8 mouse cellular contexts compared by ENCODE assay signal in the genomic region with DNA sequence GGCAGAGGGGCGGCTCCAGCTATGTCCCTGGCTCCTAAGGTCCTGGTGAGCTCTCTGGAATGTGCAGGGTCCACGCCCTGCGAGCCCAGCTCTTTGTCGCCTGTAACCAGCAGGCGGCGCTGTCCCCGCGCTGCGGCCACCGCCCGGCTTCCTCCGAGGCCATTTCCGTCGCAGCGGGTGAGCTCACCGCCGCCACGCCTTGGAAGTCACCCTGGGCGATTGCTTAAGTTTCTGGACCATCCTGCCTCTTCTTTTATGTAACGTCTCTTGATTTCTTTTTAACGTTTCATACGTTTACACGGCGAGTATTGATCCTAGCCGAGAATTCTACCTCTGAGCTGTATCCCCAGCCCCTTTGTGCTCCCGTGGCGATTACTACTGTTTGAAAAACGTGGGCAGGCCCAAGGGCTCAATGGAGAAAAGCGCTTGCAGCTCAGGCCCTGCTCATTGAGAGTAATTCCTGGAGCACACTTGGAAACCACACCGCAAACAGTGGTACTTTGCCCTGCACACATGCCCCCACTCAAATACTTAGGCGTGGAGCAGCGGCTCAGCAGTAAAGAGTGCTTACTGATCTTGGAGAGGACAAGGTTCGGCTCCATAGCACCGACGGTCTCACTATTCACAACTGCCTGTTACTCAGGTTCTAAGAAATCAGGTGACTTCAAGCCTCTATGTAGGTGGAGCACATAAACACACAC. TPM values are rescaled to one million over a fixed set of nuclear protein-coding genes. Genes with fewer than 3 reads are reported as not detected.
DNase-seq lines count a peak whose midpoint lies in the region; ATAC-seq lines count a peak whose summit lies in the region.

No protein-coding gene starts in this region.

- 6% methylated on average over 35 of the region's 35 CpGs for WGBS in forebrain, embryonic 10.5 days
- 6% methylated on average over 35 of the region's 35 CpGs for WGBS in heart, embryonic 15.5 days
- 5% methylated on average over 35 of the region's 35 CpGs for WGBS in liver, embryonic 12.5 days (ENCODE audit: insufficient replicate concordance)

- H3K9me3 ChIP-seq in forebrain, embryonic 10.5 days, result no peaks in the 10 kb centered on the region
- H3K9me3 ChIP-seq in heart, embryonic 15.5 days (replicated peaks), result no peaks in the 10 kb centered on the region
- no peaks in the 10 kb centered on the region for H3K9me3 ChIP-seq in liver, embryonic 12.5 days (replicated peaks)

- no peaks in the 10 kb centered on the region for H3K36me3 ChIP-seq in forebrain, embryonic 10.5 days (replicated peaks)
- H3K36me3 ChIP-seq in heart, embryonic 15.5 days, result no peaks in the 10 kb centered on the region
- no peaks in the 10 kb centered on the region for H3K36me3 ChIP-seq in liver, embryonic 12.5 days
- no peaks in the 10 kb centered on the region for H3K36me3 ChIP-seq in splenic B cell, adult 2 months (ENCODE audit: control insufficient read depth, insufficient read depth, low read length, poor library complexity, severe bottlenecking)

- peak overlapping the region; percentile 49 for H3K4me3 ChIP-seq in forebrain, embryonic 10.5 days
- H3K4me3 ChIP-seq in heart, embryonic 15.5 days, result peak overlapping the region; percentile 48
- peak overlapping the region; percentile 59 for H3K4me3 ChIP-seq in liver, embryonic 12.5 days

- ATAC-seq in CD4-positive, CD25-positive, alpha-beta regulatory T cell, adult 4 months, result peak; percentile 74
- peak; percentile 87 for ATAC-seq in heart, embryonic 15.5 days (replicated peaks; ENCODE audit: insufficient number of reproducible peaks, insufficient read depth, low FRiP score, low read depth)
- peak; percentile 92 for ATAC-seq in liver, embryonic 12.5 days

- H3K27ac ChIP-seq in forebrain, embryonic 10.5 days, result peak overlapping the region; percentile 92
- H3K27ac ChIP-seq in heart, embryonic 15.5 days, result peak overlapping the region; percentile 97
- H3K27ac ChIP-seq in liver, embryonic 12.5 days, result peak overlapping the region; percentile 90

- DNase-seq in c-Kit-negative CD71-positive TER-119-positive erythroid progenitor cells, embryonic 14.5 days (ENCODE audit: low read depth, low spot score), result peak; percentile 85
- DNase-seq in forebrain, embryonic 10.5 days (ENCODE audit: extremely low spot score, low spot score), result peak; percentile 96
- DNase-seq in kidney, postnatal 14 days, result peak; percentile 96
- peak; percentile 92 for DNase-seq in naive thymus-derived CD4-positive, alpha-beta T cell, adult 2 months (ENCODE audit: low read depth)
- DNase-seq in splenic B cell, adult 2 months (ENCODE audit: low read depth, low spot score), result peak; percentile 92

- H3K27me3 ChIP-seq in forebrain, embryonic 10.5 days (ENCODE audit: poor library complexity, severe bottlenecking), result peaks cover 11% of the 10 kb centered on the region; the same call in 1 of the 2 replicates
- no peaks in the 10 kb centered on the region for H3K27me3 ChIP-seq in heart, embryonic 15.5 days
- H3K27me3 ChIP-seq in liver, embryonic 12.5 days (replicated peaks), result 0 out of 2 replicates have a peak, but pooled peaks cover 3% of the 10 kb centered on the region
- H3K27me3 ChIP-seq in splenic B cell, adult 2 months (ENCODE audit: control insufficient read depth, insufficient read depth, low read length, poor library complexity, severe bottlenecking), result peaks cover under 1% of the 10 kb centered on the region; the same call in 1 of the 2 replicates

- H3K9ac ChIP-seq in heart, embryonic 15.5 days, result peak overlapping the region; percentile 62
- H3K9ac ChIP-seq in liver, embryonic 12.5 days, result peak overlapping the region; percentile 75

- H3K4me2 ChIP-seq in heart, embryonic 15.5 days, result peak overlapping the region; percentile 75
- peak overlapping the region; percentile 82 for H3K4me2 ChIP-seq in liver, embryonic 12.5 days

- H3K4me1 ChIP-seq in forebrain, embryonic 10.5 days, result peaks cover 70% of the 10 kb centered on the region
- peaks cover 54% of the 10 kb centered on the region for H3K4me1 ChIP-seq in heart, embryonic 15.5 days (replicated peaks)
- H3K4me1 ChIP-seq in liver, embryonic 12.5 days, result peaks cover 37% of the 10 kb centered on the region

RNA-seq across cellular contexts. Expression of a gene that starts 36.4 kb away (rescaled TPM):
- polyA plus RNA-seq in CD4-positive, CD25-positive, alpha-beta regulatory T cell, adult 4 months (2017; shearing (Covaris generic)), result 100 to 1,000 TPM in 1 of 2 experiments, 10 to 100 TPM in 1; 74.6 to 131 TPM
- polyA plus RNA-seq in forebrain, embryonic 10.5 days (2016; fragmentation: Nextera tagmentation; extraction: Ambion mirVana), result 160 and 171 TPM in 2 replicates
- polyA plus RNA-seq in heart, embryonic 15.5 days (2015; fragmentation: Nextera tagmentation; extraction: Ambion mirVana), result 117 and 139 TPM in 2 replicates
- 242 and 244 TPM in 2 replicates for polyA plus RNA-seq in liver, embryonic 12.5 days (2016; fragmentation: Nextera tagmentation; extraction: Ambion mirVana)

RNA-seq across cellular contexts. Expression of a gene that starts 39.7 kb away (rescaled TPM):
- polyA plus RNA-seq in CD4-positive, CD25-positive, alpha-beta regulatory T cell, adult 4 months (2017; shearing (Covaris generic)), result 100 to 1,000 TPM; 212 to 259 TPM
- 2,769 and 3,107 TPM in 2 replicates for polyA plus RNA-seq in forebrain, embryonic 10.5 days (2016; fragmentation: Nextera tagmentation; extraction: Ambion mirVana)
- polyA plus RNA-seq in heart, embryonic 15.5 days (2015; fragmentation: Nextera tagmentation; extraction: Ambion mirVana), result 719 and 906 TPM in 2 replicates
- polyA plus RNA-seq in liver, embryonic 12.5 days (2016; fragmentation: Nextera tagmentation; extraction: Ambion mirVana), result 180 and 181 TPM in 2 replicates

RNA-seq across cellular contexts. Expression of a gene that starts 39.9 kb away (rescaled TPM):
- not detected for polyA plus RNA-seq in CD4-positive, CD25-positive, alpha-beta regulatory T cell, adult 4 months (2017; shearing (Covaris generic))
- polyA plus RNA-seq in forebrain, embryonic 10.5 days (2016; fragmentation: Nextera tagmentation; extraction: Ambion mirVana), result not detected in 2 replicates
- polyA plus RNA-seq in heart, embryonic 15.5 days (2015; fragmentation: Nextera tagmentation; extraction: Ambion mirVana), result not detected in 2 replicates
- polyA plus RNA-seq in liver, embryonic 12.5 days (2016; fragmentation: Nextera tagmentation; extraction: Ambion mirVana), result not detected in 2 replicates

RNA-seq across cellular contexts. Expression of a gene that starts 58.9 kb away (rescaled TPM):
- 100 to 1,000 TPM; 419 to 534 TPM for polyA plus RNA-seq in CD4-positive, CD25-positive, alpha-beta regulatory T cell, adult 4 months (2017; shearing (Covaris generic))
- 2,760 and 2,766 TPM in 2 replicates for polyA plus RNA-seq in forebrain, embryonic 10.5 days (2016; fragmentation: Nextera tagmentation; extraction: Ambion mirVana)
- polyA plus RNA-seq in heart, embryonic 15.5 days (2015; fragmentation: Nextera tagmentation; extraction: Ambion mirVana), result 1,310 and 1,493 TPM in 2 replicates
- 1,333 and 1,388 TPM in 2 replicates for polyA plus RNA-seq in liver, embryonic 12.5 days (2016; fragmentation: Nextera tagmentation; extraction: Ambion mirVana)

Comparison
In these comparisons a context has a peak if more than half of its experiments do, and no peak if none do; other contexts are left out.
1. Peak in every context shown above with its lines: DNase-seq, ATAC-seq, H3K4me3 ChIP-seq and H3K27ac ChIP-seq.